Mouse (Mus musculus) embryonic facial prominence, embryonic 15.5 days (tissue): ENCODE measurements around the gene Kcnk13. TPM values are rescaled to one million over a fixed set of nuclear protein-coding genes. Genes with fewer than 3 reads are reported as not detected.

Experiments used
- ATAC-seq: fragments of 200-750 bp; cut with Nextera tagmentation; 2 replicates; pipeline ENCODE4 v1.8.0; 2017; ENCODE audit warnings: low read depth, moderate TSS enrichment; ENCODE audit not compliant: insufficient number of reproducible peaks, low FRiP score, low TSS enrichment
- H3K27ac ChIP-seq: fragments of 300-500 bp; sonication (generic); replicated peaks from 2 replicates; pipeline ENCODE4 v1.5.1; 2015; ENCODE audit warnings: mild to moderate bottlenecking, inconsistent platforms
- H3K27me3 ChIP-seq: fragments of 300-500 bp; sonication (generic); 2 replicates; pipeline ENCODE4 v1.6.1; 2015; ENCODE audit warnings: inconsistent platforms
- H3K36me3 ChIP-seq: fragments of 300-500 bp; sonication (generic); 2 replicates; pipeline ENCODE4 v1.6.1; 2015; ENCODE audit warnings: mild to moderate bottlenecking, inconsistent platforms
- H3K4me1 ChIP-seq: fragments of 300-500 bp; sonication (generic); 2 replicates; pipeline ENCODE4 v1.6.1; 2015; ENCODE audit warnings: inconsistent platforms
- H3K4me2 ChIP-seq: fragments of 300-500 bp; sonication (generic); replicated peaks from 2 replicates; pipeline ENCODE4 v1.6.1; 2015; ENCODE audit warnings: mild to moderate bottlenecking, inconsistent platforms
- H3K4me3 ChIP-seq: fragments of 300-500 bp; sonication (generic); replicated peaks from 2 replicates; pipeline ENCODE4 v1.5.1; 2015; ENCODE audit warnings: mild to moderate bottlenecking, inconsistent platforms
- H3K9ac ChIP-seq: fragments of 300-500 bp; sonication (generic); 2 replicates; pipeline ENCODE4 v1.6.1; 2015; ENCODE audit warnings: inconsistent platforms
- H3K9me3 ChIP-seq: fragments of 300-500 bp; sonication (generic); replicated peaks from 2 replicates; pipeline ENCODE4 v1.6.1; 2016; ENCODE audit warnings: inconsistent platforms
- WGBS: fragments of 180-500 bp; shearing (Covaris S2); methylation state at CpG from one replicate; pipeline ENCODE4 v1.1.7; 2015; 5-methylcytosine and 5-hydroxymethylcytosine counted together
- polyA plus RNA-seq: library from polyadenylated mRNA; unstranded; fragments of >200 nt; fragmentation: Nextera tagmentation; extraction: Ambion mirVana; gene quantifications from 2 replicates; pipeline ENCODE4 v1.2.1, GENCODE M21; 2015

Gene Kcnk13
- polyA plus RNA-seq, 1 experiment from 2014 or later, result 2.9 TPM

- no peak overlapping the region for H3K4me2 ChIP-seq
- no peaks in the 10 kb centered on the region for H3K36me3 ChIP-seq
- H3K4me1 ChIP-seq, result no peaks in the 10 kb centered on the region
- ATAC-seq, result no peak
- H3K9me3 ChIP-seq, result no peaks in the 10 kb centered on the region
- no peak overlapping the region for H3K9ac ChIP-seq
- 78% methylated on average over 5 of the region's 5 CpGs for WGBS
- H3K27me3 ChIP-seq, result no peaks in the 10 kb centered on the region
- H3K4me3 ChIP-seq, result no peak overlapping the region
- no peak overlapping the region for H3K27ac ChIP-seq
These were observed 89.3 kb downstream of the Kcnk13 start for GRCm38 (mm10) chr12:100053617-100054016.

GRCm38 (mm10) chr12:100061071-100061470 lies 96.8 kb downstream of the Kcnk13 start:
- no peak overlapping the region for H3K4me3 ChIP-seq
- no peak overlapping the region for H3K9ac ChIP-seq
- no peak overlapping the region for H3K4me2 ChIP-seq
- no peak for ATAC-seq
- H3K9me3 ChIP-seq, result no peaks in the 10 kb centered on the region
- 89% methylated on average over 10 of the region's 10 CpGs for WGBS
- H3K36me3 ChIP-seq, result no peaks in the 10 kb centered on the region
- H3K27ac ChIP-seq, result no peak overlapping the region
- no peaks in the 10 kb centered on the region for H3K4me1 ChIP-seq
- no peaks in the 10 kb centered on the region for H3K27me3 ChIP-seq

GRCm38 (mm10) chr12:100061826-100062225 lies 97.5 kb downstream of the Kcnk13 start:
- no peaks in the 10 kb centered on the region for H3K27me3 ChIP-seq

GRCm38 (mm10) chr12:100062584-100062983 lies 98.3 kb downstream of the Kcnk13 start:
- Histone ChIP-seq H3K36me3 (no peaks in the 10 kb centered on the region), H3K27me3 (no peaks in the 10 kb centered on the region), H3K4me1 (no peaks in the 10 kb centered on the region), H3K27ac (no peak overlapping the region), H3K4me3 (no peak overlapping the region), H3K9ac (no peak overlapping the region), H3K9me3 (no peaks in the 10 kb centered on the region), H3K4me2 (no peak overlapping the region)
- WGBS, result 67% methylated on average over 3 of the region's 3 CpGs
- ATAC-seq, result no peak

More at GRCm38 (mm10) chr12:100061826-100062225, 97.5 kb downstream of the Kcnk13 start:
- Histone ChIP-seq H3K27ac (no peak overlapping the region), H3K9me3 (no peaks in the 10 kb centered on the region), H3K9ac (no peak overlapping the region), H3K36me3 (no peaks in the 10 kb centered on the region), H3K4me1 (no peaks in the 10 kb centered on the region), H3K4me2 (no peak overlapping the region), H3K4me3 (no peak overlapping the region)
- no peak for ATAC-seq

- no peak overlapping the region for H3K9ac ChIP-seq
- H3K4me1 ChIP-seq, result no peaks in the 10 kb centered on the region
- H3K4me3 ChIP-seq, result no peak overlapping the region
- 37% methylated on average over 3 of the region's 3 CpGs for WGBS
- no peaks in the 10 kb centered on the region for H3K27me3 ChIP-seq
- H3K4me2 ChIP-seq, result no peak overlapping the region
- no peaks in the 10 kb centered on the region for H3K9me3 ChIP-seq
- ATAC-seq, result no peak
- no peak overlapping the region for H3K27ac ChIP-seq
- no peaks in the 10 kb centered on the region for H3K36me3 ChIP-seq
These were observed 100.8 kb downstream of the Kcnk13 start for GRCm38 (mm10) chr12:100065109-100065508.

- Histone ChIP-seq H3K9me3 (no peaks in the 10 kb centered on the region), H3K4me2 (no peak overlapping the region), H3K36me3 (no peaks in the 10 kb centered on the region), H3K9ac (no peak overlapping the region), H3K27me3 (no peaks in the 10 kb centered on the region), H3K4me1 (no peaks in the 10 kb centered on the region), H3K27ac (no peak overlapping the region), H3K4me3 (no peak overlapping the region)
- no peak for ATAC-seq
- WGBS, result 86% methylated on average over 5 of the region's 5 CpGs
These were observed 103.2 kb downstream of the Kcnk13 start for GRCm38 (mm10) chr12:100067477-100067876.

GRCm38 (mm10) chr12:100073201-100073672 lies 108.9 kb downstream of the Kcnk13 start:
- no peaks in the 10 kb centered on the region for H3K36me3 ChIP-seq
- no peak overlapping the region for H3K4me2 ChIP-seq
- no peak overlapping the region for H3K9ac ChIP-seq
- ATAC-seq, result peak; percentile 60; the same call in 1 of the 2 replicates
- H3K4me1 ChIP-seq, result no peaks in the 10 kb centered on the region
- no peak overlapping the region for H3K27ac ChIP-seq
- H3K9me3 ChIP-seq, result no peaks in the 10 kb centered on the region
- WGBS, result 55% methylated on average over 4 of the region's 4 CpGs
- no peaks in the 10 kb centered on the region for H3K27me3 ChIP-seq
- no peak overlapping the region for H3K4me3 ChIP-seq

- H3K27ac ChIP-seq, result no peak overlapping the region
- no peaks in the 10 kb centered on the region for H3K4me1 ChIP-seq
- H3K4me3 ChIP-seq, result no peak overlapping the region
- H3K4me2 ChIP-seq, result no peak overlapping the region
- no peaks in the 10 kb centered on the region for H3K36me3 ChIP-seq
- WGBS, result 56% methylated on average over 4 of the region's 4 CpGs
- no peak overlapping the region for H3K9ac ChIP-seq
- no peaks in the 10 kb centered on the region for H3K27me3 ChIP-seq
- ATAC-seq, result no peak
- H3K9me3 ChIP-seq, result no peaks in the 10 kb centered on the region
These were observed 111.4 kb downstream of the Kcnk13 start for GRCm38 (mm10) chr12:100075715-100076114.

GRCm38 (mm10) chr12:100079636-100080286 lies 115.5 kb downstream of the Kcnk13 start:
- no peaks in the 10 kb centered on the region for H3K27me3 ChIP-seq
- no peak for ATAC-seq
- no peak overlapping the region for H3K27ac ChIP-seq
- H3K36me3 ChIP-seq, result no peaks in the 10 kb centered on the region
- H3K9ac ChIP-seq, result no peak overlapping the region
- 64% methylated on average over 8 of the region's 8 CpGs for WGBS
- no peak overlapping the region for H3K4me3 ChIP-seq
- H3K4me1 ChIP-seq, result no peaks in the 10 kb centered on the region
- no peaks in the 10 kb centered on the region for H3K9me3 ChIP-seq
- H3K4me2 ChIP-seq, result no peak overlapping the region

- H3K4me1 ChIP-seq, result no peaks in the 10 kb centered on the region
- H3K4me2 ChIP-seq, result no peak overlapping the region
- H3K36me3 ChIP-seq, result no peaks in the 10 kb centered on the region
- no peak overlapping the region for H3K27ac ChIP-seq
- no peak overlapping the region for H3K4me3 ChIP-seq
- no peak overlapping the region for H3K9ac ChIP-seq
- H3K27me3 ChIP-seq, result no peaks in the 10 kb centered on the region
- no peaks in the 10 kb centered on the region for H3K9me3 ChIP-seq
- no peak for ATAC-seq
- 84% methylated on average over 3 of the region's 3 CpGs for WGBS
These were observed 123.7 kb downstream of the Kcnk13 start for GRCm38 (mm10) chr12:100088026-100088425.

GRCm38 (mm10) chr12:100089265-100089664 lies 125.0 kb downstream of the Kcnk13 start:
- no peak overlapping the region for H3K4me2 ChIP-seq
- no peaks in the 10 kb centered on the region for H3K9me3 ChIP-seq
- H3K9ac ChIP-seq, result no peak overlapping the region
- no peak overlapping the region for H3K27ac ChIP-seq
- H3K36me3 ChIP-seq, result no peaks in the 10 kb centered on the region
- no peak overlapping the region for H3K4me3 ChIP-seq
- no peaks in the 10 kb centered on the region for H3K4me1 ChIP-seq
- H3K27me3 ChIP-seq, result no peaks in the 10 kb centered on the region
- ATAC-seq, result no peak
- 85% methylated on average over 5 of the region's 5 CpGs for whole genome bisulfite sequencing

- 86% methylated on average over 4 of the region's 4 CpGs for WGBS
These were observed 126.5 kb downstream of the Kcnk13 start for GRCm38 (mm10) chr12:100090750-100091149.

More at GRCm38 (mm10) chr12:100090750-100091149, 126.5 kb downstream of the Kcnk13 start:
- Histone ChIP-seq H3K4me1 (no peaks in the 10 kb centered on the region), H3K4me2 (no peak overlapping the region), H3K9ac (no peak overlapping the region), H3K4me3 (no peak overlapping the region), H3K27me3 (no peaks in the 10 kb centered on the region), H3K27ac (no peak overlapping the region), H3K36me3 (no peaks in the 10 kb centered on the region), H3K9me3 (no peaks in the 10 kb centered on the region)
- ATAC-seq, result no peak
